In the genomic region with DNA sequence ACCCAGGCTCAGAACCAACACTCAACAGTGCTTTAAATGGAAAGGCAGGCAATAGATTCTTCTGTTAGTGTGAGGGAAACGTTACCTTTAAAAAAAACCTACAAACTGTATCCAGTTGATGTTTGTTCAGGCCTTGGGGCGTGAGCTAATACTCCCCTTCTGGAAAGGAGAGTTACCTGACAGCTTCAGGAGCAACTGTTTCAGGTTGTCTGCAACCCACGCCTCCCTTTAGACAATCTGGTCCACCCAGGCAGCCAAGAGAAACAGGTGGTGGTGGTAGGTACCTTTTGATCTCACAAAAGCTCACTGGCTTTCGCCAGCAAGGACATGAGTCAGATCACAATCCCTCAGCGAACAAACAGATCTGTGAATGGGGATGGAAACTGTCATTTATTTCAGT, we compare ENCODE assay signal across 25 mouse cellular contexts.
"Had no signal": no experiment of that assay in that cellular context is flagged by ENCODE, and none has a peak within 500 bp of the region (broad histone marks: within the 10 kb centered on the region; RNA-seq: fewer than 3 reads in every experiment).

No protein-coding gene starts in this region.

- H3K4me2 ChIP-seq: heart, embryonic 12.5 days; hindbrain, embryonic 13.5 days; hindbrain, embryonic 15.5 days; kidney, embryonic 15.5 days; limb, embryonic 13.5 days; limb, embryonic 15.5 days; liver, embryonic 11.5 days; liver, embryonic 13.5 days; liver, embryonic 15.5 days had no signal

- H3K4me3 ChIP-seq: gastrocnemius, adult 2 months; heart, embryonic 10.5 days; heart, embryonic 12.5 days; hindbrain, embryonic 13.5 days; hindbrain, embryonic 15.5 days; kidney, embryonic 15.5 days; limb, embryonic 13.5 days; limb, embryonic 15.5 days; liver, embryonic 13.5 days; liver, embryonic 15.5 days had no signal

- H3K27ac ChIP-seq: gastrocnemius, adult 2 months; heart, embryonic 10.5 days; hindbrain, embryonic 13.5 days; hindbrain, embryonic 15.5 days; hindbrain, postnatal 0 days; kidney, embryonic 15.5 days; kidney, postnatal 0 days; limb, embryonic 13.5 days; limb, embryonic 15.5 days; liver, embryonic 13.5 days; liver, embryonic 15.5 days had no signal

- H3K9ac ChIP-seq: heart, embryonic 12.5 days; hindbrain, embryonic 13.5 days; hindbrain, embryonic 15.5 days; kidney, embryonic 15.5 days; limb, embryonic 13.5 days; limb, embryonic 15.5 days; liver, embryonic 13.5 days; liver, embryonic 15.5 days had no signal

- H3K36me3 ChIP-seq: heart, embryonic 10.5 days; heart, embryonic 12.5 days; hindbrain, embryonic 13.5 days; hindbrain, embryonic 15.5 days; kidney, embryonic 15.5 days; limb, embryonic 13.5 days; limb, embryonic 15.5 days; liver, embryonic 13.5 days; liver, embryonic 15.5 days had no signal

- DNase-seq: gastrocnemius, adult 2 months; gastrocnemius, postnatal 10 days; gastrocnemius, postnatal 25 days; heart, adult 18-20 months; heart, postnatal 10 days; kidney, adult 11 months; kidney, adult 2 months; kidney, postnatal 14 days; kidney, postnatal 36 days; layer of hippocampus, adult 9-11 months; layer of hippocampus, postnatal 36 days; left cerebral cortex, postnatal 4 days; liver, embryonic 13.5 days had no signal

- H3K27me3 ChIP-seq: hindbrain, embryonic 15.5 days; kidney, embryonic 15.5 days; limb, embryonic 15.5 days; liver, embryonic 13.5 days; liver, embryonic 15.5 days had no signal

- ATAC-seq: hindbrain, postnatal 0 days; intestine, embryonic 16.5 days had no signal

- H3K9me3 ChIP-seq: heart, embryonic 10.5 days; heart, embryonic 12.5 days; hindbrain, embryonic 13.5 days; hindbrain, embryonic 15.5 days; kidney, embryonic 15.5 days; limb, embryonic 13.5 days; limb, embryonic 15.5 days; liver, embryonic 13.5 days; liver, embryonic 15.5 days had no signal

- H3K4me1 ChIP-seq: heart, embryonic 10.5 days; heart, embryonic 12.5 days; hindbrain, embryonic 13.5 days; hindbrain, embryonic 15.5 days; kidney, embryonic 15.5 days; limb, embryonic 13.5 days; limb, embryonic 15.5 days; liver, embryonic 13.5 days; liver, embryonic 15.5 days had no signal
